Mouse (Mus musculus): ENCODE results near the gene Slc7a11.

GRCm38 (mm10) chr3:50386066-50386465 lies 57.3 kb downstream of the Slc7a11 start:
- TF ChIP-seq CTCF (IDR thresholded peaks at IDR 0.05; ENCODE audit: low read depth, low read length): no peak
- no peak for TF ChIP-seq GATA1 (IDR thresholded peaks at IDR 0.05; ENCODE audit: borderline replicate concordance, low read length)
- no peak for TF ChIP-seq TAL1 (conservative IDR thresholded peaks at IDR 0.05; ENCODE audit: low read depth, low read length)
